Mouse (Mus musculus) hindbrain, embryonic 15.5 days (tissue): ENCODE results near the gene Jdp2. TPM values are rescaled to one million over a fixed set of nuclear protein-coding genes. Genes with fewer than 3 reads are reported as not detected.
A peak's percentile ranks its signal among the peaks of the same experiment; 100 is the strongest.

Experiments
- ATAC-seq: fragments of 200-750 bp; cut with Nextera tagmentation; 2 replicates; pipeline ENCODE4 v1.8.0; 2017; ENCODE audit warnings: low read depth, moderate number of reproducible peaks, moderate TSS enrichment; ENCODE audit not compliant: low FRiP score
- H3K27ac ChIP-seq: fragments of 300-500 bp; sonication (generic); replicated peaks from 2 replicates; pipeline ENCODE4 v1.5.1; 2015; ENCODE audit warnings: mild to moderate bottlenecking, inconsistent platforms
- H3K27me3 ChIP-seq: fragments of 300-500 bp; sonication (generic); 2 replicates; pipeline ENCODE4 v1.6.1; 2015; ENCODE audit warnings: control low read depth, inconsistent platforms
- H3K36me3 ChIP-seq: fragments of 300-500 bp; sonication (generic); 2 replicates; pipeline ENCODE4 v1.6.1; 2015; ENCODE audit warnings: control low read depth, inconsistent platforms
- H3K4me1 ChIP-seq: fragments of 300-500 bp; sonication (generic); replicated peaks from 2 replicates; pipeline ENCODE4 v1.6.1; 2015; ENCODE audit warnings: control low read depth, inconsistent platforms
- H3K4me2 ChIP-seq: fragments of 300-500 bp; sonication (generic); 2 replicates; pipeline ENCODE4 v1.6.1; 2015; ENCODE audit warnings: moderate library complexity, mild to moderate bottlenecking, inconsistent platforms
- H3K4me3 ChIP-seq: fragments of 300-500 bp; sonication (generic); 2 replicates; pipeline ENCODE4 v1.5.1; 2015; ENCODE audit warnings: mild to moderate bottlenecking, inconsistent platforms
- H3K9ac ChIP-seq: fragments of 300-500 bp; sonication (generic); 2 replicates; pipeline ENCODE4 v1.6.1; 2015; ENCODE audit warnings: inconsistent platforms
- H3K9me3 ChIP-seq: fragments of 300-500 bp; sonication (generic); 2 replicates; pipeline ENCODE4 v1.6.1; 2016; ENCODE audit warnings: control low read depth, inconsistent platforms
- WGBS: fragments of 180-500 bp; shearing (Covaris S2); methylation state at CpG from one replicate; pipeline ENCODE4 v1.1.7; 2015; 5-methylcytosine and 5-hydroxymethylcytosine counted together
- polyA plus RNA-seq: library from polyadenylated mRNA; unstranded; fragments of >200 nt; fragmentation: Nextera tagmentation; extraction: Ambion mirVana; gene quantifications from 2 replicates; pipeline ENCODE4 v1.2.1, GENCODE M21; 2015

Jdp2 gene
- 0.54 and 0.64 TPM in 2 replicates for polyA plus RNA-seq

DNA sequence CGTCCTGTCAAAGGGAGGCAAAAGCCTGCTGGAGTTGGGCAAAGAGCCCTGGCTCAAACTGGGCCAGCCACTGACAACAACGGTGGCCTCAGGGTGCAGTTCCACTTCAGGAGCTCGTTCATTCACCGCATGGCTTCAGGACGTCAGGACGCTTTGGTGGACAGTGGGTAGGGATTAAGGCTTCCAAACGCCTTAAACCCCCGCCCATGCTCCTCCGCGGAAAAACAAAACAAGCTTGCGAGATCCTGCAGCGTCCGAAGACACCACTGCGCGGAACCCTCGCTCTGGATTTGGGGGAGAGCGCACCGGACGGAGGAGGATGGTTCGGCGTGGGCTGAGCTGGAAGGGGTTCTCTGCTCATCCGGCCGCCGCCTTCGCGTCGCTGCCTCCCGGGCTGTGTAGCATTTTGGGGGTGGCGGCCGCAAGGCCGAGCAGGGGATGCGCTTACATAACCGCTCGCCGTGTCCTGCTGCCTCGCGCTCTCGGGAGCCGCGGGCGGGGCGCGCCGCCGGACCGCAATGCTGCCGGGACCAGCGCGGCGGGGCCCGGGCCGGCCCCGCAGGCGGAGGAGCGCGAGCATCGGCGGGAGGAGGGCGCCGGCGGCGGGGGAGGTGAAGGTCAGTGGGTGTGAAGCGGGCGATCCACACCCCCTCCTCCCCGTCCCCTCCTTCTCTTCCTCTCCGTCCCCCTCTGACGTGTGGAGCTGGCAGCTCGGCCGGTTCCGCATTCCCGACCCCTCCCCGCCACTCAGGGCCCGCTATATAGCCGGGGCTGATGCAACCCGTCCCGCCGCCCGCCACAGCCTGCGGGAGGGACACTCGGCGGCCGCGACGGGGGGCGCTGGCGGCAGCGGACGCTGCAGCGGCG is at the start of gene Jdp2:
Gene Jdp2, plus strand, starts transcription at position 417 of the 867 bp plus-strand sequence.
- Histone ChIP-seq H3K9ac (peak within 1 kb of the TSS; percentile 75), H3K36me3 (no peaks in the 10 kb centered on the region), H3K27me3 (no peaks in the 10 kb centered on the region), H3K27ac (peak within 1 kb of the TSS; percentile 95), H3K4me3 (peak within 1 kb of the TSS; percentile 63), H3K4me2 (peak within 1 kb of the TSS; percentile 70), H3K9me3 (no peaks in the 10 kb centered on the region), H3K4me1 (peaks cover 53% of the 10 kb centered on the region)
- under 1% methylated on average over 62 of the region's 90 CpGs for WGBS
- peak; percentile 87 for ATAC-seq

DNA sequence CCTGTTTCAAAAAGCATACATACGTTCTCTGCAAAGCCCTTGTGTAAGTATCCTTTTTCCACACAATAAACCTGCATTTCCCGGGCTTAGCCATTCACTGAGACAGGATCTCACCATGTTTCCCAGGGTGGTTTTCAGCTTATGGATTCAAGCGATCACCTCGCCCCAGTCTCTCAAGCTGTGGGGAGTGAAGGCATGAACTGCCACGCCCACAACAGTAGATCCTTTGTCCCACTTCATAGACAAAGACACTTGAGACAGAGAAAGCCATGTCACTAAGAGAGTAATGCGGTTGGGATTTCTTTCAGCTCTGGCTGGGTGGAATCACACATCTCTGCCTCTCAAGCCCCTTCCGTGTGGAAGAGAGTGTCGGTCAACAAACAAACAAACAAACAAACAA is 49.2 kb upstream of the Jdp2 start:
- 61% methylated on average over 8 of the region's 8 CpGs for WGBS
- H3K27ac ChIP-seq, result no peak overlapping the region

DNA sequence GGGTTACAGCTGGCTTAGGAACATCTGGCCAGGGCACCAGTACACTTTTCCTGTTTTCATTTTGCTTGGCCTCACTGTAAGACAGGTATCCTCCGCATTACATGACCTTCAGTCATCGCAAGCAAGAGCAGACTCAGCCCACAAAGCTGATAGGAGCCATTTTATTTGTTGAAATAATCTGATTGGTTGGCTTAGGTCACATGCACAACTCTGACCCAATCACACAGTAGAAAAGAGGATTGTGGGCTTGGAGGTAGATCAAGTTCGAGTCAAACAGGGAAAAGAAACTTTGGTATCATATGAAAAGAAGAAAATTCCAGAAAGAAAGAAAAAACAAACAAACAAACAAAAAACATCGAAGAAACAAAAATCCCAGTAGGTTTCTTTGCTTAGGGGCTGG is 48.4 kb upstream of the Jdp2 start:
- no peak overlapping the region for H3K9ac ChIP-seq
- no peak overlapping the region for H3K4me2 ChIP-seq
- H3K9me3 ChIP-seq, result no peaks in the 10 kb centered on the region
- H3K36me3 ChIP-seq, result no peaks in the 10 kb centered on the region
- no peak overlapping the region for H3K27ac ChIP-seq
- ATAC-seq, result no peak
- 87% methylated on average over 4 of the region's 4 CpGs for WGBS
- no peaks in the 10 kb centered on the region; the same call in 1 of the 2 replicates for H3K4me1 ChIP-seq
- no peaks in the 10 kb centered on the region for H3K27me3 ChIP-seq
- H3K4me3 ChIP-seq, result no peak overlapping the region

More for the DNA sequence above, 49.2 kb upstream of the Jdp2 start:
- Histone ChIP-seq H3K9ac (no peak overlapping the region), H3K9me3 (no peaks in the 10 kb centered on the region), H3K4me1 (no peaks in the 10 kb centered on the region; the same call in 1 of the 2 replicates), H3K27me3 (no peaks in the 10 kb centered on the region), H3K36me3 (no peaks in the 10 kb centered on the region), H3K4me2 (no peak overlapping the region), H3K4me3 (no peak overlapping the region)
- no peak for ATAC-seq

DNA sequence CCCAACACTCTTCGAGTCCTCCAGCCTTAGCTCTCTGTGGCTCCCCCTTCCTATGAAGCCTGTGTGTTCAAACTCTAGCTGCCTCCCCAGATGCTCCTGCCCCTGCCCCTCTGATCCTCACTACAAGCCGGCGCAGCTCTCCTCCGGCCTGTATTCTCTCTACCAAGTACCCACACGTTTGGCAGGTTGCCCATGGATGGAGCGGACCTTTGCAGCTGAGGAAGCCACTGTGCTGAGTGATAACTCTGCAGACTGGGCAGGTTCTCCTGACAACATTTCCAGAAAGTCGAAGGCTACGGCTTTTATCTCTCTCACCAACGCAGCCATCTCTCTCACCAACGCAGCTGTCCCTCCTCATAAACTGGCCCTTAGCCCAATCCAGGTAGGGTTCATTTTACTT is 39.5 kb upstream of the Jdp2 start:
- WGBS, result 83% methylated on average over 10 of the region's 10 CpGs
- H3K9ac ChIP-seq, result no peak overlapping the region
- ATAC-seq, result no peak
- no peak overlapping the region for H3K4me3 ChIP-seq
- no peaks in the 10 kb centered on the region for H3K36me3 ChIP-seq
- no peak overlapping the region for H3K27ac ChIP-seq
- H3K4me1 ChIP-seq, result no peaks in the 10 kb centered on the region
- H3K27me3 ChIP-seq, result no peaks in the 10 kb centered on the region
- H3K4me2 ChIP-seq, result no peak overlapping the region
- H3K9me3 ChIP-seq, result no peaks in the 10 kb centered on the region

DNA sequence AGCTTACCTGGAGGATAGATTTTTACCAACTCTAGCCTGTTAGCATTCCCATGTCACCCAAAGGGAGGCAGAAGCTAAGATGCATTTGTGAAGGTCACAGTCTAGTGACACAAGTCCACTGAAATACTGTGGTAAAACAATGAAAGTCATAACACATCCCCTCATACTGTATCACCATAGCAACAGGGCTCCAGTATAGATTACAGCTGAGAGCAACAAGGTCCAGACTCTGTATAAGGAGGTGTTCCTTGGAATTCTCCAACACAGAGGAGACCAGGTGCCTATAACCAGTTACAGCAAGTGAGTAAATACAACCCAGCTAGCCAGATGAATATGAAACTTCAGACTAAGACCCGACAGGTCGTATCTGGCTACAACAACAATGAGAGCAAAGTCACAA is 33.4 kb upstream of the Jdp2 start:
- 90% methylated on average over 2 of the region's 2 CpGs for WGBS
- Histone ChIP-seq H3K9ac (no peak overlapping the region), H3K4me2 (no peak overlapping the region), H3K9me3 (no peaks in the 10 kb centered on the region), H3K4me3 (no peak overlapping the region), H3K27me3 (no peaks in the 10 kb centered on the region), H3K36me3 (no peaks in the 10 kb centered on the region), H3K4me1 (peaks cover 5% of the 10 kb centered on the region; the same call in 1 of the 2 replicates), H3K27ac (no peak overlapping the region)
- ATAC-seq, result no peak

DNA sequence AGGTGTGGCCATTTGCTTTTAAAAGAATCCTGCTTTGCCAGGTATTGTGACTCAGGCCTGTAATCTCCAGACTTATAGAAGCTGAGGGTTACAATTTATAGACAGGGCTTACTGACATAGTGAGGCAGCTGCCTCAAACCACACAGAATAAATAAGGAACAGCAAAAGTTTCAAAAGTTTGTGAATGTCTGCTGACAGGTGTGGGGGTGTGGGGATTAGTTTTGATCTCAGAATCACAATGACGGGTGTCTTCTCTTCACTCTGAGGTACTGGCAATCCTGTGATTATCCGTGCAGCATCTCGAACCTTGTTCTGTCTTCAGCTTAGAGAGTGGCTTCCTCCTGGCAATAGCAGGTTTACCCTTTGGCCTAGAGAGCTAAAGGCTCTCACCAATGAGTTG is 30.5 kb upstream of the Jdp2 start:
- no peak for ATAC-seq
- no peak overlapping the region for H3K9ac ChIP-seq
- no peaks in the 10 kb centered on the region for H3K9me3 ChIP-seq
- no peaks in the 10 kb centered on the region for H3K36me3 ChIP-seq
- 91% methylated on average over 3 of the region's 3 CpGs for WGBS
- no peak overlapping the region for H3K4me2 ChIP-seq
- no peak overlapping the region for H3K4me3 ChIP-seq
- peaks cover 14% of the 10 kb centered on the region for H3K4me1 ChIP-seq
- no peak overlapping the region for H3K27ac ChIP-seq
- no peaks in the 10 kb centered on the region for H3K27me3 ChIP-seq

DNA sequence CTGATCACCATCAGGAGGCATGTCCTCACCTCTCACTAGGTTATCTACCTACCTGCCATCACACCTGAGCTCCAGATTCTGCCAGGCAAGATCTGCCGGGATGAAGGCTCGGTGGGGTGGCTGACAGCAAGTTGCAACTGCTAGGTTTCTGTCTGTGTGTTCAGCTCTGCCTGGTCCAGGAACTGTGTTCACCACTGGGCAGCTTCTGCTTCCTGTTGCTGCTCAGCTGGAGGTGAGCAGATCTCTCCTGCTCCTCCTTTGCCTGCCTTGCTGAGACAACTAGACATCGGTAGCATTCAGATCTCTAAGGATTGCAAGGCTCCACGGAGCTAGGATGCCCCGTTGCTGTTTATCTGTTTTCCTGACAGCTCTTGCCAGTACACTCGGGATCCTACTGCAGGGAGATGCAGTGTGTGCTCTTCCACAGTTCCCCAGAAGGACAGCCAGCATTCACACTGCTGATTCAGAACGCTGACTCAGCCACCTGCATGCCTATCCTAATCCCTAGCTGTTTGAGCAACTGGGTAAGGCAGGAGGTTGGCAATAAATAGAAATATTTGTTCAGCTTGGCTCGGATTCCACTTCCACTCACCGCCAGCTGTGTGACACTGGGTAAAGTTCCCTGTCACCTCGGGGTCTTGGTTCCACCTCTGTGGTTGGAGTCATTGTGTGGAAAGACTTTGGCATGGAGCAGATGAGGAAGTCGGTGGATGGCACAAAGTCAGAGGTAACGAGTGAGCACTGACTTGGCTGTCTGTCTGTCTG is 29.3 kb upstream of the Jdp2 start:
- no peaks in the 10 kb centered on the region for H3K9me3 ChIP-seq
- H3K27ac ChIP-seq, result no peak overlapping the region
- H3K4me1 ChIP-seq, result peaks cover 14% of the 10 kb centered on the region
- ATAC-seq, result no peak
- H3K9ac ChIP-seq, result no peak overlapping the region
- no peak overlapping the region for H3K4me2 ChIP-seq
- 66% methylated on average over 12 of the region's 12 CpGs for WGBS
- no peak overlapping the region for H3K4me3 ChIP-seq
- H3K27me3 ChIP-seq, result no peaks in the 10 kb centered on the region
- H3K36me3 ChIP-seq, result no peaks in the 10 kb centered on the region

DNA sequence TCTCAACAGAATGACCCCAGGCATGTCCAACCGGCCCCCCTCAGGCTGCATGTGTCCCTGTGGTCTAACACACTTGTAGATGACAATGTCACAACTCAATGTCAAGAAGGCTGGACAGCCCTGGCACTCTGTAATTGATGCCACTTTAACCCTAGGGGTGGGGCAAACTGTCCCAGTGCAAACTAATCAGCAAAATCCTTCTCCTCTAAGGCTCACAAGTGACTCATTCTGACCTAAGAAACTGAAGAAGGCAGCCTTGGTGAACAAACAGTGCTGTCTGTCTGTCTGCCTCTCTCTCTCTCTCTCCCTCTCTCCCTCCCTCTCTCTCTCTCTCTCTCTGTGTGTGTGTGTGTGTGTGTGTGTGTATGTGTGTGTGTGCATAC is 28.7 kb upstream of the Jdp2 start:
- no peak for ATAC-seq
- no peak overlapping the region for H3K9ac ChIP-seq
- H3K27me3 ChIP-seq, result no peaks in the 10 kb centered on the region
- peaks cover 14% of the 10 kb centered on the region for H3K4me1 ChIP-seq
- no peak overlapping the region for H3K4me2 ChIP-seq
- no peak overlapping the region for H3K4me3 ChIP-seq
- no peaks in the 10 kb centered on the region for H3K36me3 ChIP-seq
- no peaks in the 10 kb centered on the region for H3K9me3 ChIP-seq
- WGBS, result 87% methylated on average over 1 of the region's 1 CpGs
- no peak overlapping the region for H3K27ac ChIP-seq

DNA sequence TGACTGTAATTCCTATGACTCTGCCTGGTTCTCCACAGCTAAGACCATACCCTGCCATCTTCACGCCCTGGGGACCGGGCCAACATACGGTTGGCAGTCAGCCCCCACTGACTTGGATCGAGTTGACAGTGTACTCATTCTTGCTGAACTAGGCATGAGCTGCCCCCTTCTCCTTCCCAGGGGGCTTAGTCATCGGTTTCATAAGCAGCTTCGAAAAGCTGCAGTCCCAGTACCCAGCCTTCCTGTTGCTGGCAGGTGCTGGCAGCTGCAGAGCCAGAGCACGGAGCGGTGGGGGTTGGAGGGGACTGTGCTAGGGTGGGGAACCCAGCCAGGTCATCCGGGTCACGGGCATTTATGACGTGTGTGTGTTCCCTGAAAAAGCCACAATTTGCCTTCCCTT is 27.5 kb upstream of the Jdp2 start:
- Histone ChIP-seq H3K4me2 (no peak overlapping the region), H3K27ac (0 out of 2 replicates have a peak overlapping the region, but pooled peaks have one; percentile 16), H3K9me3 (no peaks in the 10 kb centered on the region), H3K4me1 (peaks cover 14% of the 10 kb centered on the region), H3K27me3 (no peaks in the 10 kb centered on the region), H3K36me3 (no peaks in the 10 kb centered on the region), H3K4me3 (no peak overlapping the region), H3K9ac (no peak overlapping the region)
- WGBS, result 66% methylated on average over 11 of the region's 11 CpGs
- ATAC-seq, result no peak

DNA sequence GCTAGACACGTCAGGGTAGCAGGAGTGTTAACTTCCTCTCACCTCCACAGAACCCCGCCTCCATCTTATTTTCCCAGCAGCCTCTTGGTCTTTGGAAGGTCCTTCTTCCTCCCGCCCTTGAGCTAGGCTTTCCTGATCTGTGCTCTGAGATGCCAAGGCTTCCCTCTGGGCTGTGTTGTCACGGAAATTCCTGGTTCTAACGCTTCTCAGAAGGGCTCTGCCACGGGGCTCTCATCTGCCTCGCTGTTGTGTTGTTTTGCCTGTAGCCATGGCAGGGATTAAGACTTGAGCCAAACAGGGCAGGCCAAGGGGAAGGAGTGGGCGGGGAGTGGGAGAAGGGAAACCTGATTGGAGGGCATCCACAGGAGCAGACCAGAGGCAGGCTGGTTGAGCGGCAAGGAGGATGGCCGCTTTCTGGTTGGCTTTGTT is 26.8 kb upstream of the Jdp2 start:
- Histone ChIP-seq H3K9ac (no peak overlapping the region), H3K4me2 (peak overlapping the region; percentile 20), H3K4me1 (peaks cover 14% of the 10 kb centered on the region), H3K36me3 (no peaks in the 10 kb centered on the region), H3K9me3 (no peaks in the 10 kb centered on the region), H3K4me3 (no peak overlapping the region), H3K27ac (0 out of 2 replicates have a peak overlapping the region, but pooled peaks have one; percentile 2), H3K27me3 (no peaks in the 10 kb centered on the region)
- 32% methylated on average over 10 of the region's 10 CpGs for WGBS
- ATAC-seq, result peak; percentile 82

DNA sequence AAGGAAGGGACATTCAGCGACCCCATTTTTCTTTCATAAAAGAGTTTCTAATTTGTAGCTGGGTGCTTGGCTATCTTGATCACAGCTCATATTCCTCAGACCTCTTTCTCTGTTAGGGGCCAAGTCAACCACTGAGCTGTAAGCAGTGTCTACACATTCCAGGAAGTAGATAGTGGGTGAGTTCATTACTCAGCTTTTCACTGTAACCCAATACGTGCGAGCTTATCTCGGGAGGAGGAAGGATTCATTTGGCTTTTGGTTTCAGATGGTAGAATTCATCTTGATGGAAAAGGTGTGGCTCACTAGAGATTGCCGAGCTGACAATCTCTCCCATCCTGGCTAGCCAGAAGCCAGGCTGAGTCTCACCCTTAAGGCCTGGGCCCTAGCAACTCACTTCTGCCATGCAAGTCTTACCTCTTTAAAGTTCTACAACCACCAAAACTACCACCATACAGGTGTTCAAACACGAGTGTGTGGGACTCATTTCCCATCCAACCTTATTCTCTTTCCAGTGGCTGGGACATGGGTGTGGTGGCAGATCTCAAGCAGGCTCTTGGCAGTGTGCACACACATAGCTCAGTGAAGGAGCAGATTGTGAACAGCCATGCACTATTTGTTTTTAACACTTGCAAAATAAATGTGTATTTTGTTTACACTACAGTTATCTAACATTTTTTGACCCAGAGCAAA is 23.9 kb upstream of the Jdp2 start:
- no peaks in the 10 kb centered on the region for H3K36me3 ChIP-seq
- no peak overlapping the region for H3K4me3 ChIP-seq
- H3K4me1 ChIP-seq, result peaks cover 9% of the 10 kb centered on the region; the same call in 1 of the 2 replicates
- no peak overlapping the region for H3K27ac ChIP-seq
- no peak overlapping the region for H3K4me2 ChIP-seq
- WGBS, result 87% methylated on average over 6 of the region's 6 CpGs
- H3K9ac ChIP-seq, result no peak overlapping the region
- ATAC-seq, result no peak
- no peaks in the 10 kb centered on the region for H3K9me3 ChIP-seq
- H3K27me3 ChIP-seq, result no peaks in the 10 kb centered on the region

DNA sequence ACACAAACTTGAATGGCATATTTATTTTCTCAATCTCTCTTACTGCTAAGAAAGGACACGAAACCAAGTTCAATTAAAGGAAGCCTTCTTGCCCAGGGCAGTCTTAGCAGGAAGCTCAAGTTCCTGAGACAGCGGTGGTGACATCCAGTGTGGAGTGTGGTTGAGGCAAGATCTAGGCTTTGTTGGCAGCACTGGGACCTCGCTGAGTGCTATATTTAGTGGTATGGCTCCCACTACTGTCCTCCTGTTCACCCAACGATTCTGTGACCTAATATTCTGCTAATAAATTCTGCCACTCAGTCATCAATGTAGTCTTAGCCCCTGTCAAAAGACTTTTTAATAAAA is 23.4 kb upstream of the Jdp2 start:
- Histone ChIP-seq H3K9me3 (no peaks in the 10 kb centered on the region), H3K4me1 (peaks cover 9% of the 10 kb centered on the region; the same call in 1 of the 2 replicates), H3K4me2 (no peak overlapping the region), H3K36me3 (no peaks in the 10 kb centered on the region), H3K4me3 (no peak overlapping the region), H3K27me3 (no peaks in the 10 kb centered on the region), H3K9ac (no peak overlapping the region), H3K27ac (no peak overlapping the region)
- 83% methylated on average over 4 of the region's 4 CpGs for WGBS
- no peak for ATAC-seq
